In genomic region chr3:107735620-107736019, GRCm38 (mm10) we compare ENCODE assay signal across 6 mouse cellular contexts. TPM values are rescaled to one million over a fixed set of nuclear protein-coding genes. Genes with fewer than 3 reads are reported as not detected.
A peak's percentile ranks its signal among the peaks of the same experiment; 100 is the strongest.
DNase-seq lines count a peak whose midpoint lies in the region; TF ChIP-seq lines count a peak whose summit lies in the region.
"Not testable (repeated sequence)": the region's sequence is repeated elsewhere in the genome, so short reads cannot be mapped to it uniquely, and the experiment has no call there.

No protein-coding gene starts in this region.

- peak overlapping the region; percentile 74 for H3K4me3 ChIP-seq in testis, adult 2 months (ENCODE audit: control insufficient read depth, low read depth, low read length)

- peak overlapping the region; percentile 66; the same call in 1 of the 2 replicates for H3K27ac ChIP-seq in testis, adult 2 months (ENCODE audit: control insufficient read depth, insufficient read depth, low read depth, low read length)

- peak; percentile 65 for TF ChIP-seq POLR2A in testis, adult 2 months (IDR thresholded peaks at IDR 0.05; ENCODE audit: control insufficient read depth, low read depth, low read length)

- H3K36me3 ChIP-seq in testis, adult 2 months (ENCODE audit: control insufficient read depth, insufficient read depth, low read length): not testable (repeated sequence)

- TF ChIP-seq CTCF in testis, adult 2 months (IDR thresholded peaks at IDR 0.05; ENCODE audit: control insufficient read depth, insufficient read depth, insufficient replicate concordance, low read depth, low read length): not testable (repeated sequence)

- H3K4me1 ChIP-seq in testis, adult 2 months (ENCODE audit: control insufficient read depth, insufficient read depth, low read length): not testable (repeated sequence)

- DNase-seq in ES-CJ7 (ENCODE audit: low read depth, low spot score) (peak; percentile 16), R1 (ENCODE audit: low read depth, low spot score) (peak; percentile 62), ZHBTc4 (ENCODE audit: low read depth, low spot score) (peak; percentile 26)
- peak; percentile 82 for DNase-seq in heart, adult 11 months
- peak; percentile 84 for DNase-seq in testis, postnatal 14 days (ENCODE audit: low spot score)

- not testable (repeated sequence) for H3K27me3 ChIP-seq in testis, adult 2 months (ENCODE audit: control insufficient read depth, insufficient read depth, low read length)

RNA-seq across cellular contexts. Expression of gene Csf1, which starts 24.6 kb away (rescaled TPM):
- 2.8 and 3.5 TPM in 2 replicates for polyA plus RNA-seq in testis, adult 2 months (2012; rRNA removed)

RNA-seq across cellular contexts. Expression of gene Ahcyl1, which starts 39.3 kb away (rescaled TPM):
- 35.7 and 48.2 TPM in 2 replicates for polyA plus RNA-seq in testis, adult 2 months (2012; rRNA removed)

Comparison
In these comparisons a context has a peak if more than half of its experiments do, and no peak if none do; other contexts are left out.
1. Peak in every context shown above with its lines: DNase-seq, H3K4me3 ChIP-seq and H3K27ac ChIP-seq.
2. DNase-seq: peak in every context shown above with its lines; median percentile 84 in testis, postnatal 14 days; 82 in heart, adult 11 months; 62 in R1; 26 in ZHBTc4; 16 in ES-CJ7.